Mouse (Mus musculus) heart, postnatal 36 days (tissue): ENCODE measurements around the gene Rtraf. TPM values are rescaled to one million over a fixed set of nuclear protein-coding genes. Genes with fewer than 3 reads are reported as not detected.
A peak's percentile ranks its signal among the peaks of the same experiment; 100 is the strongest.
"Not testable (repeated sequence)": the region's sequence is repeated elsewhere in the genome, so short reads cannot be mapped to it uniquely, and the experiment has no call there.

Experiments
- DNase-seq, 2 experiments: peaks; one replicate each; pipeline ENCODE4 v3.0.0; 2021 to 2022
- intact Hi-C: fragments of 180-260 bp; cut with DNase I; formaldehyde crosslinking; loops from one replicate; pipeline ENCODE4 v1.15.1; 2025
- total RNA-seq, 2 experiments: library from RNA; stranded (reverse); gene quantifications; 2 replicates each; pipeline ENCODE4 v1.2.3; 2021

Gene Rtraf
- 10 to 100 TPM; 71.0 to 75.8 TPM for total RNA-seq

DNA sequence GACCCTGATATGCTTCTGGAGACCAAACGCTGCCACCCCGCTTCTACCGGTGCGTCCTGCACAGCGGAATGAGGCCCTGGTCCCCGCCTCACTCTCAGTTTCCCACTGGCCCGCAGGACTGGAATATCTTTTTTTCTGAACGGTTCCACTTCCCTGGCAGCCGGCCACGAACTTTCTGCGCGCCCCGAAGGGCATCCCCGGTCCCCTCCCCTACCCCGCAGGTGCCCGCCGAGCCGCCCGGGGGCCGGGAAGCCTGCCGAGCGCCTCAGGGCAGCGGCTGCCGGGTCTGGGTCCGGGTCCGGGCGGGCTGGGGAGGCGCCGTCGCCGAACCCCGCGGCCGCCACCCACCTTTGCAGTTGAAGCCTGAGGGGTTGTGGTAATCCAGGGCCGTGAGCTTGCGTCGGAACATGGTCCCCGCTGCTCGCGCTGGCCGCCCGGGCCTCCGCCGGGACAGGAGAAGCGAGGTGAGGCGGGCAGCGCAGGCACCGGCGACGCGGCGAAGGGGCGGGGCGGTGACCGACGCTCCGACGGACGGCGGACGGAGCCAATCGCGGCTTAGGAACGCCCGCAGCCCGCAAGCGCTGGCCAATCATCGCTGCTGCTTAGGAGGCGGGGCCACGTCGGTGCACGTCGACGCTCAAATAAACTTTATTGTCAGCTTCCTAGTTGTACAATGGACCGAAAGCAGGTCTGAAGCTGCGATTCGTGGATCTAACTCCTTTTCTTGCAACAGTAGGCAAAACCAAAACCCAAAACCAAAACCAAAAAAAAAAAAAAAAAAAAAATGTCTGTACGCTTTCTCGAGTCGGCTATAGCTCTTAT lies at the start of gene Rtraf:
Gene Rtraf (minus strand): TSS at position 504 of the 822 bp plus-strand sequence.
- intact Hi-C loops: no loop called here
- peak; percentile 93 to 94 for DNase-seq

DNA sequence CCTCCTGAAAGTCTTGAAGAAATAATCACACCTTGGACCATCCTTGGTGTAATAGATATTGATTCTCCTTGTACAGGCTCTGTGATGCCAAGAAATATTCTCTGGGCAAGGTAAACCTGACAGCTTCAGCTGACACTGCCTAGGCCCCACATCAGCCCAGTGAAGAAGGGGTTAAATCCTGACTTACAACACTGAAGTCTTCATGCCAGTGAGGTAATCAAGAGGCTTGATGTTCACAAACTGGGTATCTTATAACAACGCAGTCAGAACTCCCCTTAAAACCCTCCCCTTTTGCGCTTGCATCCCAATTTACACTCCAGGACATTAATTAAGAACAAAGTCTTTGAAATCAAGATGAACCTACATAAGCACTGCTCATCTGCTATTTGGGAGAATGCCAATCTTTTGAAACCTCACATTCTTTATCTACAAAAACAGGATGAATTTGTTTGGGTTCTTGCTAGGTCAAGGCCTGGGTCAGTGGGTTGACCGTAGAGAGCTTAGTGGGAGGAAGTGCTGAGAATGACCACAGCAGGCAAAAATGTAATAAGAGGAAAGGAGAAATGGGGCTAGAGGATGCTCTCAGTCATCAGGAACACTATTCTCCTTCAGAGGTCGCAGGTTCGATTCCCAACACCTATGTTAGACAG lies 43.8 kb upstream of the Rtraf start:
- no peak for DNase-seq
- intact Hi-C loops: no loop called here

DNA sequence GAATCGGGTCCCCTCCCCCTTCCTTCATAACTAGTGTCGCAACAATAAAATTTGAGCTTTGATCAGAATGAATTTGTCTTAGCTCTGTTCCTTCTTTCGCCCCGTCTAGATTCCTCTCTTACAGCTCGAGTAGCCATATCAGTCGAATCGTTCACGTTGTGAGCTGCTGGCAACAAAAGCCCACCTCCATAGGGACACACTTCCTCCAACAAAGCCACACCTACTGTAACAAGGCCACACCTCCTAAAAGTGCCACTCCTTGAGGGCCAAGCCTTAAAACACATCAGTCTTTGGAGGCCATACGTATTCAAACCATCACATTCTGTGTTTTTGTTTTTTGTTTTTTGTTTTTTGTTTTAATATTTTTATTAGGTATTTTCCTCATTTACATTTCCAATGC lies 41.5 kb upstream of the Rtraf start:
- DNase-seq, intact Hi-C loops: not testable (repeated sequence)

DNA sequence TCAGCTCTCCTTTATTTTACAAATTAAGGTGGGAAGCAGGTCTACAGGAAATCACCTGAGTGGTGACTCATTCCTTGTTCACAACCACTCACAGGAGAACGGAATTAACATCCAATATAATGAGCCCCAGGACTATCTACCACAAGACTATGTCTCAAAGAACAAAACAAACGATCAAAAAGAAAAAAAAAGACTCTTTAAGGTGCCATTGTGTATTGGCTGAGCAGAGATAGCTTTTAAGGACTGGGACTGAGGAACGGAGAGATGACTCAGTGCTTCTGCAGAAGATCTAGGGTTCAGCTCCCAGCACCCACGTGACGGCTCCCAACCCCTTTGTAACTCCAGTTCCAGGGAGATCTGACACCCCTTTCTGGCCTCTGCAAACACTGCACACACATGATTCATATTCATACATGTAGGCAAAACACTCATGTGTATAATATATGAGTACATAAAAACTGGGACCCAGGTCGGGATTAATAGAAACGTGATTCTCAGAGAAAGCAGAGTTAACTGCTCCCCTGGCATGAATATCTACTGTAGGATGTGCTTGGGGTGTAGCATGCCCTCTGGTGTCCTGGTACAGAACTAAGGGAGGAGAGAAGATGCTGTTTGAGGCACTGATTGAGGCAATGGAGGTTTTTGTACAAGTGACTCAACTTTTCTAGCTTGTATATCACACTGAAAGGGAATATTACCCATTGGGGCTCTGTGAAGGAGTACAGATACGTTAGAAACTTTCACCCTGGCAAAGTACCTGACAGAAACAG lies 37.9 kb upstream of the Rtraf start:
- intact Hi-C loops: no loop called here

DNA sequence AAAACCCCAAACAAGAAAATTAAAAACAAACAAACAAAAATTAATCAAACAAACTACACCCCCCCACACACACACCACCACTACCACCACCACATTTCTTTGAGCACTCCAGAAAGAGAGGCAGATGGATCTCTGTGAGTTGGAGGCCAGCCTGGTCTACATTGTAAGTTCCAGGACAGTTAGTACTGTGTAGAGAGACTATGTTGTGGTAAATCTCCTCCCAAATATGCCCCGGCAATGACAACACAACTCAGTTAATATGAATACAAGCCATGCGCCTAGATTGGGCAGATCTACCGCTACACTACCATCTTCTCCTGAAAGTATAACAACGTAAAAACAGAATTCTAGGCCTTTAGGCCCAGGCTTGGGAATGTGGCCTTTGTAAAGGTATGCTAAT lies 36.7 kb upstream of the Rtraf start:
- intact Hi-C loops: no loop called here
- DNase-seq: no peak

More for the DNA sequence above, 37.9 kb upstream of the Rtraf start:
- DNase-seq: no peak

DNA sequence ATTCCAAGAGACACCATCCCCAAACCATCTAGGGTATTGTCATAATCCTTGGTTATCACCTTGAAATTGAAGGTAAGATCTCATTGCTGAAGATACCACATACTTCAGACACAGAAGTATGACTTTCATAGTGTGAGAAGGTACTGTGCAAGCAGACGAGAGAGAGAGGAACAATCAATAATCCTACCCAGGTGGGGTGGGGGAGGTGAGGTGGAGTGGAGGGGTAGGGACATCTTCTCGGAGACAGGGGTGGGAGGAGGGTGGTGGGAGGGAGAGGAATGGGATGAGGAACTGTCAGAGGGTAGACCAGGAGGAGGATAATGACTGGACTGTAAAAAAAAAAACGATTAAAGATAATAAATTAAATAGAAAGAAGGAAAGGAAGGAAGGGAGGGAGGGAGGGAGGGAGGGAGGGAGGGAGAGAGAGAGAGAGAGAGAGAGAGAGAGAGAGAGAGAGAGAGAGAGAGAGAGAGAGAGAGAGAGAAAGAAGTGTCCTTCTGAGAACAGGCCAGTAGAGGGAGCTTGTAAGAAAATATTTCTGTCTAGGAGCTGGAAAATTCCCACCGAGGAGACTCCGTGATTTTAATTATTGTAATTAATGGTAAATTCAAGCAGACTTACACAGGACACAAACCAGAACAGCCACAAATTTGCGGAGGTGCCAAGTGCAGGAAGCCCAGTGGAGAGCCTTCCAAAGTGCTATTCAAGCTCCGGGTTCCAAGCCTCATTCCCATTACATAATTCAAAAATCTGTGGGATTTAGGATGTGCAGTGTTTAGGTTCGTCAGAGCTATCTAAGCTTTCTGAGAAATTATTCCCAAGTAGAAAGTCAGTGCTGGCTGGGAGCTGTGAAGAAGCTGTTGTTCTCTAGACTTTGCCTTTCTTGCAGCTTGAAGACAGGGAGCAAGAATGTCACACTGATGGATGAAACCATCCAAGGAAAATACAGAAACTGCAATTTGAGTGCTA lies 35.5 kb upstream of the Rtraf start:
- no peak for DNase-seq
- intact Hi-C loops: loop anchor here (1.0 to 5.0 kb wide), 3 partner anchors 53 to 208 kb away; partner anchors contain the start of gene Gng2

DNA sequence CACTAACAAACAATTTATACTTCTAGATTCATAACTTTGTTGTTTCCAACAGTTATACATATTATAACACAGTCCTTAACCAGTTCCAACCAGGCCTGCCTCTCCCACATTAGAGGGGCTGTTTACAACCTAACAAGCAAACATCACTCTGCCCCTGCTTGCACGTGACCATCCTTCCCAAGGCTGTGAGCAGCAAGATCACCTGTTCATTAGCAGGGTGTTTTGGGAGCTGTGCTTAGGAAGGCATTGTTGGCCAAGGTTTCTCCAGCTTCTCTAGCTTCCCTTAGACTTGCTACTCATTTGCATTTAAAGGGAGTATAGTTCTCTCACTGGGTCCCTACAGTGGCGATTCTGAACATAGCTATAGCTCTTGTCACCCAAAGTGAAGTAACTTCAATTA lies 34.7 kb upstream of the Rtraf start:
- intact Hi-C loops: loop anchor here (1.0 to 5.0 kb wide), 3 partner anchors 54 to 209 kb away; partner anchors contain the start of gene Gng2

DNA sequence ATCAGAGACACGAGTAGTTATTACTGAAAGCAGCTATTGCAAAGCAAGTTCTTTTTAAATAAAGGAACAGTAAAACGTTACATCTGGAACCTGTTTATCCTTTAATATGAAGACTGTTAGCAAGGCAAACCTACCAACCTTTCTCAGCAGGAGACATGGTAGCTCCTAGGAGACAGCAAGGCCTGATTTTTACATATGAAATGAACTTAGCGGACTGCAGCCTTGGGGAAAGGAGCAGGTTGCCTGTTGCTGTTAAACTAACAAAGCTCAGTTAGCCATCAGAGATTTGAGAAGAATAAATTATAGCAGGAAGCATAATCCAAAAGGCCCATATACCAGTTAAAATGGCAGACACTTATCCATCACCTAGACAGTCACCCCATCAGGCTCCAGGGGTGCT lies 29.8 kb upstream of the Rtraf start:
- DNase-seq: no peak
- intact Hi-C loops: no loop called here

More for the DNA sequence above, 34.7 kb upstream of the Rtraf start:
- DNase-seq: no peak

DNA sequence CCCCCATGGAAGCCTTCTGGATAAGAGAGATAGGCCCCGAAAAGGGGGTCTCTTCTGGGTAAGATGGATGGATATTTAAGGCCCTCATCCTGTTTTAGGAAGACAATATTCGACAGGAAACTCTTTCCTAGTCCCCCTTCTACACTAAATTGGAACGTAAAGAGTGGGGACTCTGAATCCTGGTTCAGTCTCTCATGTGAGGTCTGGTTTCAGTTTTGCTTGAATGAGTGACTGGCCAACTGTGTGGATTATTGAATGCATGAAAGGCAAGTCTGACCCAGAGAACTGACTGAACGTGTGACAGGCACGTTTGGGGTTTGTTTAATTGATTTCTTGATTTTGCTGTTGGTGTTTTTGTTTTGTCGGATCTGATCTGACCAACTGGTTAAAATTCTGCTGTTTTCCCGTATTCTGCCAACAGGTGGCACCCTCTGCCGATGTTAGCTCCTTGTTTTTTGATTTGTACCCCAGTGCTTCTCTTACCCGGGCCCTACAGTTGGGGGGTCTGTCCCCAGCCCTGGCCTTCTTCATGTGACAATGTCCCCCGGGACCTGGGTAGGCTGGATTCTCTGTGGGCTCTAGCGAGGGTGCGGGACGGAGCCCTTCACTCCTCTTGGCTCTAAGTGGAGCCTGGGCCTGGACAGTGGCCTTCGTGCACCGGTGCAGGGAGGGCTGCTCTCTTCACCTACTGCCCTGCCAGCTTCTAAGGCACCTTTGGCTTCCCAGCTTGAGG lies 16.1 kb upstream of the Rtraf start:
- intact Hi-C loops: loop anchor here (5.0 kb wide), 1 partner anchor 418 kb away; no protein-coding TSS in a partner anchor
- peak; percentile 71 for DNase-seq

DNA sequence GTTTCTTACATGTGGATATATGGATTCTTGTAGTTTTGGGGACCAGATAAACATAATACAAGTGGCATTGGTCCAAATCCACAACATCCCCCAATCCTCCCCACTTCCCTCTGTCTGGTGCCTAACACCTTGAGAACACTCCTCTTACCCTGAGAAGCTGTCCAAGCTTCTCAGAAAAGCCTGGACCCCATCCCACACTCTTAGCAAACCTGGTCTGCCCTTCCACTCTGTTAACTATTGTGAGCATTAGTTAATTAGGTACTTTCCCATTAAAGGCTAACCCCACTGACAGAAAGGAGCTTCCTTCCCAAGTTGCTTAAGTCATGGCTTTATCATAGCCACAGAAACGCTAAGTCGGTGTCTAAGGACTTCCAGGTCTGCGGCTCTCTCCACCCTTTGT lies 12.7 kb upstream of the Rtraf start:
- intact Hi-C loops: no loop called here
- no peak for DNase-seq

DNA sequence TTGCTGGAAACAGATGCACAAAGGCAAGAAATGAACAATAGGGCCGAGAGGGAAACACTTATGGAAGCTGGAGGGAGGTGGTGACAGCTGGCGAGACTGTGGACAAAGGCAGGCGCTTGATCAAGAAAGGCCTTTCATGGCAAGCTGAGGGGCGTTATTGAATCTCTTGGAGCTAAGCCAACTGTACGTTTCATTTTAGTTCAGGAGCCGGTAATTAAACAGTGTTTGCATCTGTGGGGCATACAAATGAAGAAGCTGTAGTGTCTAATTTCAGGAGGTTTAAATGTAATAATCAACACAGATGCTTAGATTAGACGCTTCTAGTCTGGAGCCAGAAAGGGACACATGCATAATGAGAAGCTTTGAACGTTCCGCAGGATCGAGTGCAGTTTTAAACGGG lies 1.9 kb upstream of the Rtraf start:
- intact Hi-C loops: no loop called here
- no peak for DNase-seq

DNA sequence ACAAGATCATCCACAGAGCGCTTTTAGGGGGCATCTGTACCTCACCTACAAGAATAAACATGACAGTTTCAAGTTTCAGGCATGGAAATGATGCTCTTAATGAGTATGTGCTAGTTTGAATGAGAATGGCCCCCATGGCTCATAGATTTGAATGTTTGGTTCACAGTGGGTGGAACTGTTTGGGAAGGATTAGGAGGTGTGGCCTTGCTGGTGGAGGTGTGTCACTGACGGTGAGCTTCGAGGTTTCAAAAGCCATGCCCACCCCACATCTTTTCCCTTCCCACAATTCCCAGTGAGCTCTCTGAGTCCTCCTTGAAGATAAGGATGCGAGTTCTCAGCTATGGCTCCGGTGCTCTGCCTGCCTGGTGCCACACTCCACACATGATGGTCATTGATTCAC lies 1.9 kb downstream of the Rtraf start:
- no peak for DNase-seq
- intact Hi-C loops: no loop called here

DNA sequence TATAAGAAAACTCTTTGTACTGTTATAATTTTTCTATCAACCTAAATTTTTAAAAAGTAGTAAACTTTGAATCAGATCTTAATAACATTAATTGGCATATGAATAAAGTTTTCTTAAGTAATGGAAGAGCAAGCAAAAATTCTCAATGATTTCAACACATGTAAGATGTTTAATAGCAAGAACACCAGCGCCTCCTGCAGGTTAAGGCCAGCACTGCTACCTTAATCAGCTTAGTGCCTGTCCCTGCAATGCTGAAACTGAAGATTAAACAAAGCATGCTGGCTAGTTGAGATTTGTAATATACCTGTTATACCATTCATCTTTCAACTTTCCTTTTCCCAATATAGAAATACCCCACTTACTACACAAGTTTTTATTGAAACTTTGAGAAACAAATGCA lies 5.7 kb downstream of the Rtraf start:
- intact Hi-C loops: loop anchor here (1.0 to 5.0 kb wide), 3 partner anchors 15 to 112 kb away; no protein-coding TSS in a partner anchor

DNA sequence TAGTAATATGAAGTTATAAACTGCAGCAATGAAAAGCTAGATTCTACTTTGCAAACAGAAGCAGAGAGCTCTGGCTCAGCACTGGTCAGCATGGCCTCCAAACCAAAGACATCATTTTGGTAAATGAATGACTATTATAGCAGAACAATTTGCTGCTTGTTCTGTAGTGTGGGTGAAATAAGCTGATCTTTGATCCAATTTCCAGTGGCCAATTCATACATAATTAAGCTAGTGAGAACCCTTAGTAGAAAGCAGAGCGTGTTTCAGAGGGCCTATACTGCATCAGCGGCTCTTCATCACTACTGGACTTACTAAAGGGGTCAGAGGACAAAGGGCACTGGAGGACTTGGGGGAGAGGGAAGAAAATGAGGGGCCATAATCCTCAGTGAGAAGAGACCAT lies 10.6 kb downstream of the Rtraf start:
- intact Hi-C loops: no loop called here
- DNase-seq: no peak

More for the DNA sequence above, 5.7 kb downstream of the Rtraf start:
- peak; percentile 81 to 92 for DNase-seq

DNA sequence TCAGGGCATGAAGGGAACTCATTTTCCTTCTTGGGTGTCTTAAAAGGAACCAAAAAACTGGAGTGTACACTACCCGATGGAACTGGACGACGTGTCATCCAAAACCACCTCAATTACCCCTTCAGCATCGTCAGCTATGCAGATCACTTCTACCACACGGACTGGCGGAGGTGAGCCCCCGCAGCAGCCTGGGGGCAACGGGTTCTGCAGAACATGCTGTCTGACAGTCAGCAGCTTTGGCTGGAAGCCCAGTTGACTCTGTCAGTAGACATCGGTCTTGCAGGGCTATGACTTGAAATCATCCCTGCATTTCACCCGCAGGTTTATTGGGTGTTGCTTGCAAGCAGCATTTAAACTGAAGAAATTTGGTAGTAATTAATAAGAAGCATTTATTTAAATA lies 13.7 kb downstream of the Rtraf start:
- intact Hi-C loops: no loop called here

DNA sequence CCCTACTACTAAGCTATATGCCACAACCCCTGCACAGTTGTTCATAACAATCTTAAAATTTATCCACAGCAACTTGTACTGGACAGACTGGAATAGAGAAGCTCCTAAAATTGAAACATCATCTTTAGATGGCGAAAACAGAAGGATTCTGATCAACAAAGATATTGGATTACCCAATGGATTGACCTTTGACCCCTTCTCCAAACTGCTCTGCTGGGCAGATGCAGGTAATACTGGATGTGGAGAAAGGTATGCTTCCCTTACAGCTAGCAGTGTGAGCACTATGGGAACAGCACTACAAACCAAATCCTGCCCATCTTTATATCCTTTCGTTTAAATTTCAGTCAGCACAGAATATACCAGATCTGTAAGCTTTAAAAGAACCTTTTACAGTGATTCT lies 15.8 kb downstream of the Rtraf start:
- DNase-seq: no peak
- intact Hi-C loops: no loop called here

More for the DNA sequence above, 13.7 kb downstream of the Rtraf start:
- no peak for DNase-seq

DNA sequence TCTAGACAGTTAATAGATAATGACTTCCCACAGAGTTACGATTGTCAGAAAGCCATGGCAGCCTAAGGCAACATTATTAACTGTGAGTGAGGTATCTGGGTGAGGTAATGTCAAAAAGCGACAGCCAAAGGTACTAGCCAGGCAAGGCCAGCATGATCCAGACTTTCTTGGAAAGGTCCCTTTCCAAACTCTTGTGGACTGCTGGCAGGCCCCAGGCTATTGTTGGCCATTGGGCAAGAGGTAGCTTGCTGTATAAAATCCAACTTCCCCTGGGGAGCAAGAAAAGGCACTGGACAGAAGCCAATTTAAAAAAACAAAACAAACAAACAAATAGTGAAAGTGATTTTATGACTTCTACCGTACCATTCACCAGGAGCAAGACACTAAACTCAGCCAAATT lies 16.3 kb downstream of the Rtraf start:
- DNase-seq: peak; percentile 13 to 26
- intact Hi-C loops: no loop called here

DNA sequence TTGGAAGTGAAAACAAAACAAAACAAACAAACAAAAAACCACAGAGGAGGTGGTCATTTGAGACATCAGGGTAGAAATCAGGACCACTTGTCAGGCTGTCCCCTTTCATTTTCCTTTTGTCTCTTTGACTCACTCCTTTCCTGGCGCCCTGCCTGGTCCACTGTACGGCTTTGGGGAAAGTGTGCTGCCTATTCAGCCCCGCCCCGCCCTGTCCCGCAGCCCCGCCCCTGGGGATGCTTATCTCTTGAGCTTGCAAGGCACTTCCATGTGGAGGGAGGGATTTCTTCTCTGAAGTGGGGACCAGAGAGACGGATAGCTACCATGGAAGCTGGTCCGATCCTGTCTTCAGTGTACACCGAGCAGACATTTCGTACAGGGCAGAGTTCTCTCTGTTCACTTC lies 20.0 kb downstream of the Rtraf start:
- no peak for DNase-seq
- intact Hi-C loops: loop anchor here (2.0 kb wide), 1 partner anchor 15 kb away; no protein-coding TSS in a partner anchor

DNA sequence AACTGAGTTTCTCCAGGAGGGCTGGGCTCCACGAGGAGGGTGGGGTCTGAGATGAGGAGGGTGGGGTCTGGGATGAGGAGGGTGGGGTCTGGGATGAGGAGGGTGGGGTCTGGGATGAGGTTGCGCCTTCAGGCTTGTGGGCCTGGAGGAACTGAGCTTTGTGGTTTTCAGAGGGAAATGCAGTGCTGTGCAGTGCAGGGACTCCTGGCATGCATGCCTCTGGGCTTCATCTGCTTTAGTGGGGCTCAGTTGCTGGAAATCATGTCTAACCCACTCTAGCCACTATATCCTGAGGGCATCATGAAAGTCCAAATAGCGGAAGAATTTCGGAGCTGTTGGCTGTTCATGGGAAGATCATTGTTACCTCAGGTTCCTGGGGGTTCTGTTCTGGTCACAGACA lies 20.4 kb downstream of the Rtraf start:
- intact Hi-C loops: loop anchor here (2.0 kb wide), 1 partner anchor 16 kb away; no protein-coding TSS in a partner anchor
- DNase-seq: no peak
